Mouse (Mus musculus) adrenal gland, adult 2 months (tissue): ENCODE results near the gene Pex6. TPM values are rescaled to one million over a fixed set of nuclear protein-coding genes. Genes with fewer than 3 reads are reported as not detected.

Source experiments
- DNase-seq: peaks from one replicate; pipeline ENCODE4 v3.0.0; 2021
- polyA plus RNA-seq: library from polyadenylated mRNA; depleted of rRNA; stranded (reverse); fragments of >200 nt; gene quantifications from 2 replicates; pipeline ENCODE4 v1.2.3, GENCODE M21; 2012
- total RNA-seq, 2 experiments: library from RNA; stranded (reverse); gene quantifications; 2 replicates each; pipeline ENCODE4 v1.2.3; 2021

The Pex6 gene
- total and polyA plus RNA-seq, 3 experiments, result 49.5 to 167 (median 69.2) TPM

DNA sequence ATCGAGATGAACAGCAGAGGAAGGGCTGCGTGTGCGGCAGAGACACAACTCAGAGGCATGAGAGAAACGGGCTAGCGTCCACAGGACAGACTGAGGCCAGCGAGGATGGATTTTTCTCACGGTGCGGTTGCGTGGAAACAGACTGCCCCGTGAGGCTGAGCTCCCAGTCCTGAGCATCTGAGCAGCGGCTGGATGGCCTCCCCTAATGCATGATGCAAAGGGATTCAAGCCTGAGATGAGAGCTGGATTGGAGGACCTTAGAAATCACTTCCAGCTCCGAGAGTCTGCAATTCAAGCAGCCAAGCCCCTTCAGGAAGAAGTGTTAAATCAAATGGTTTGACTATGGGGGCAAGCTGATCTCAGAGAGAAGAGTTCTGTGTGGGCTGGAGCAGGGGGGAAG is 9.8 kb upstream of the Pex6 start:
- no peak for DNase-seq

DNA sequence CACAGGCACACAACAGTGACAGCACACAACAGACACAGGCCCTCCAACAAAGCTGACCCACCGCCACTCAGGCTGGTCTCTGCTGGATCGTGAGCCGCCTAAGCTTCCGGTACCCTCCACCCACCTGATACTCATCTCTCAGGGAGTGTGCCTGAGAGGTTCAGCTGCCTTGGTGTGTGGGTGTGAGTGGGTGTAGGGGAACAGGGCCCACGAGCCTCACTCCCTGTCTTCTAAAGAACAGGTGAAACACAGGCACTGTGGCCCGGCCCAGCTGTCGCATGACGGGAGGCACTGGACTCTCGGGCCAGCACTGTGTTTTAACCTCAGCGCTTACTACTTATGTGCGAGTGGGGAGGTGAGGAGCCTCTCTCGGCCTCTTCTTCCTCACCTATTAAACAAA is 9.2 kb upstream of the Pex6 start:
- no peak for DNase-seq

DNA sequence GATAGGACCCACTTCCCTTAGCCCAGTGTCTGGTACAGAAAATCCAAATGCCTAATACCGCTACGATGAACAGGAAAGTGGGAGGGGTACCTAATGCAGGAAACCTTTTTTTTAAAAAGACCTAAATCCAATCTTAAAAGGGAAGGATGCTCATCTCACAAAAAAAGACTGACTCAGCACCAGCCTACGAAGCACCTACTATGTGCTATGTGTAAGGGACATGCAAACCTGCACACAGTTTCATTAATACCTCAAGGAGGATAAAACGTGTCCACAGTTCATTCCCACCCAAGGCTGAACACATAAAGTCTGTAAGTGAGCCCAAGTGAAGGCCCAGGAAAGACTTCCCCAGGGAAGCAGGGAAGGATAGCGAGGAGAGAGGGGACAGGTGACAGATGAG is 8.8 kb upstream of the Pex6 start:
- DNase-seq, result no peak

DNA sequence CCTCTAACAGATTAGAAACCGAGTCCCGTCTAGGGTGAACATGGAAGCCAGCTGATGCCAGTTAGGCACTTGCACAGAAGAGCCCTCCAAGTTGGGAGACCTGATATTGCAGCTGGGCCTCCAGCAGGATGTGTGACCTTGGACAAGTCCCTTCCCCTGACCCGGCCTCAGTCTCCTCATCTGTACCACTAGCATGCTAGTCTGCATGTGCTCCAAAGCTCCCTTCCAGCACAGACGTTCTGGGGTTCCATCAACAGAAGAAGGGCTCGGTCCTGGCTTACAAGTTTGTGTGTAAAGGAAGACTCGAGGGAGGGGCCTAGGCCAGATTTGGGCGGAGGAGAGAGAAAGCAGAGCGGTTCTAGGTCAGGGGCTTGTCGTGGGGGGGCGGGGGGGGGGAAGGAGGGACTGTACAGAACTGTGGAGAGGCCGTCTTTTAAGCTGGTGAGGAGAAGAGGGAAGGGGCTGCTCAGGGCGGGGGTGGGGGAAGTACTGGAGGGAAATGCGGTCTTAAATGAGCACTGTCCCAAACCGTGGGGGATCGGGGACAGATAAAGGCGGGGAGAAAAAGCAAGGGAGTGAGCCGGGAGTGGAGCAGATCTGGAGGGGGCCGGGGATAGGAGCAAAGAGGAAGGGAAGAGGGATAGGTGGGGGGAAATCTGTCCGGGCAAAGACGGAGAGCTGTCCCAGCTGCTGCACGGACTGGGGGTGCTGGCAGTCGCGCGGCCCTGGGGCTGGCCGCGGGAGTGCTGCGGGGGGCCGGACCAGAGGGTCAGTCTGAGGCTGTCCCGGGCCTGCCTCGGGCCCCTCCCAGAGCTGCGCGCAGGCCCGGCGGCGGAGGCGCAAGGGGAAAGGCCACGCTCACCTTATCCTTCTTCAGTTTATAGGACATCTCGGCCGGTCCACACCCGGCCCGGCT is 7.0 kb upstream of the Pex6 start:
- no peak for DNase-seq

DNA sequence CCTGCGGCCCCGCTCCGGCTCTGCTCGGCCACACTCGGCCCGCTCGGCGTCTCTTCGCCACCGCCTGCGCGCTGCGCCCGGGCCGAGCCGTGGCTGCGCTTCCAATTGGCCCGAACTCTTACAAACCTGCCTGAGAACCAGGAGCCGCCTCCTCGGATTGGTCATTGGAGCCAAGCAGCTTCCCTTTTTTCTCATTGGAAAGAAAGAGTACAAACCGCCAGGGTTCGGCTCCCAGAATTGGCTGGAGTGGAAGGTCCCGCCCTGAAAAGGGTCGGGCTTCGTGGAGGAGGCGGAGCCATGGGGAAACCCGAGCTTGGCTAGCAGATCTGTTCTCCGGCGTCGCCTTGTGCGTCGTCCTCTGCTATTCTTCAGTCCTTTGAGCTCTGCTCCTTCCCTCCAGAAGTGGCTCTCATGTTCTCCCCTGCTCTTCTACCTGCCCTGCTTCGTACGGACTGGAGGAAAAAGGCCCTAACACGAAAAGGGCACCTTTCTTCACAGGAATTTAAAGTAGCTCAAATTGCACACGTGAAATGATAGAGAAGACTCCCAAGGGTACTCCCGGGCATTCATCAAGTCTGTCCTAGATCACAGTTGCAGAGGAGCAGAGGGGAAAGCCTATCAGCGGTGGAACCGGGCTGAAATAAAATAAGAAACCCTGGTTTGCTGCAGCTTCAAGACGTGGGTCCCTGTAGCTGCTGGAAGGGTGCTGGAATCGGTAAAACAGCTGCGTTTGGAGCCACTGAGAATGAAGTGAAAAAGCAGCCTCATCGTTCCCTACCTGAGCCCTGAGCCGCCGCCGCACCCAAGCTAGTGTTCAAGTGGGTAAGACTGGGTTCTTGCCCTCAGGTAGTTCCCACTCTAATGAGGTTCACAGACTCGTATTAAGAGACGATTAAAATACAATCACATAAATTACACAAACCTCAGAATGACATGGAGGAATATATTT is 6.1 kb upstream of the Pex6 start, which contains the start of gene Ppp2r5d:
Ppp2r5d (minus strand) TSS at position 225 of the 949 bp plus-strand sequence.
- peak; percentile 98 for DNase-seq

DNA sequence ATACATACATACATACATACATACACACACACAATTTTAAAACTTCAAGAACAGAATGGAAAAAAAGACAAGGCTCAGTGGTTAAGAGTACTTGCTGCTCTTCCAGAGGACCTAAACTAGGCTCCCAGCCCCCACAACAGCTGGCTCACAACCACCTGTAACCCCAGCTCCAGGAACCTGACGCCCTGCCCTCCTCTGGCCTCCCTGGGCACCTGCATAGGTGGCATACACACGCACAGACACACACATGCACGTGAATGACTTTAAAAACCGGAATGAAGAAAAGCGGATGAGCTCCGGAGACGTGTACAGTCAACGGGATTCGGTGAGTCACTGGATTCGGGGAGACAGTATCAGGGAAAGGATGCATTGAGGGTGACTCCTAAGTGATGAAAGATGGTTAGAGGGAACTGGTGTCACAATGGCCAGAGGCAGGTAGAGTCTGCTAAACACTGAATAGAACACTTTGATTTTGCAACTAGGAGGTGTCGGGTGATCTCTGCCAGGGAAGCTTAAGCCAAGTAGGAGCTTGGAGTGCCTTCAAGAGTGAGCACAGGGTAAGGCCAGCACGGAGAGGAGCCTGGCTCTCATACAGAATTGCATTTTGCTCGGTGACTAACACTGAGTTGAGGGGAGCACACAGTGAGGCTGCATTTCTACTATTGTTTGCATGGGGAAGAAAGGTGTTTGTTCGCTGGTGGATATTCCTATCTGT is 4.7 kb upstream of the Pex6 start:
- no peak for DNase-seq

DNA sequence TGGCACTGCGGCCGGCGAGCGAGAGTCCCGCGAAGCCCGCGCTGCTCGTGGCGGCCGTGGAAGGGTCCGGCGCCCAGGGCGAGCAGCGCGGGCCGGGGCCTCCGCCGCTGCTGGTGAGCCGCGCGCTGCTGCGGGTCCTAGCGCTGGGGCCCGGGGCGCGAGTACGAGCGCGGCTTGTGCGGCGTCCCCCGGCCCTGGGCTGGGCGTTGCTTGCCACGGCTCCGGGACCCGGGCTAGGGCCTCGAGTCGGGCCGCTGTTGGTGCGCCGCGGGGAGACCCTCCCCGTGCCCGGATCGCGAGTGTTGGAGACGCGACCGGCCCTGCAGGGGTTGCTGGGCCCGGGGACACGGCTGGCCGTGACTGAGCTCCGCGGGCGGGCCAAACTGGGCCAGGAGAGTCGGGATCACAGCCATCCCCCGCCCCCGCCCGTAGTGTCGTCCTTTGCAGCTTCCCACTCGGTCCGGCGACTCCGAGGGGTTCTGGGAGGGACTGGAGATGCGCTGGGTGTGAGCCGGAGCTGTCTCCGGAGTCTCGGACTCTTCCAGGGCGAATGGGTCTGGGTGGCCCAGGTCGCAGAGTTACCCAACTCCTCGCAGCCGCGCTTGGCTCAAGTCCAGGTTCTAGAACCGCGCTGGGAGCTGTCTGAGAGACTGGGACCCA is 479 bp downstream of the Pex6 start:
- peak; percentile 78 for DNase-seq

DNA sequence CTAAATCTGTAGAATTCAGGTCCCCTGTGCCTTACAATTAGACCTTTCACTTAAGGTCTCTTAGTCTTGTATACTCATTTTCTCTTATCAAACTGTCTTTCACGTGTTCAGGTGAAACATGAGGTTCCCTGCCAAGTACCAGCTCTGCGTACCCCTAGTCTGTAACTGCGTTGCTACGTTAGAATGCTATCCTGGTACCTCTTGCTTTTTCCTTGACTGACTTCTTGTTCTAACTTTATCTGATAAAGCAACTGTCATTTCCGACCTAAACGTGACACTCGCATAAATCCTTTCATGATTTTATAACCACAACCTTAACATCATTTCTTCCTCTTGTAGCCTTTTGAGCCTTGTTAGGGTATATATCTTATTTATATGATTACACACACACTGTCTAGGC is 1.2 kb downstream of the Pex6 start:
- no peak for DNase-seq

DNA sequence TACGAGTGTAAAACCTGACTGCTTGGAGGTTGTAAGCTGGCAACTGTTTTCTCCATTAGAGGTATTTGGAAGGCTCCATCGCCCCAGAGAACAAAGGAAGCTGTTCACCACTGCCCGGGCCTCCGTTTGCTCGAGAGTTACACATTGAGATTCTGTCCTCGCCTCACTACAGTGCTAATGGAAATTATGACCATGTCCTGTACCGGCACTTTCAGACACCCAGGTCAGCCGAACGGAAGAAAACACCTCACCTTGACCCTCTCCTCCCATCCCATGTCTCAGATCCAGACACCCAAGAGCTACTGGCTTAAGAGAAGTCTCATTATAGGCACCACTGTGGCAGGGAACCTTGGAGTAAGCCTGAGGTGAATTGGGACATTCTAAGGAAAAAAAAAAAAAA is 2.6 kb downstream of the Pex6 start:
- no peak for DNase-seq

DNA sequence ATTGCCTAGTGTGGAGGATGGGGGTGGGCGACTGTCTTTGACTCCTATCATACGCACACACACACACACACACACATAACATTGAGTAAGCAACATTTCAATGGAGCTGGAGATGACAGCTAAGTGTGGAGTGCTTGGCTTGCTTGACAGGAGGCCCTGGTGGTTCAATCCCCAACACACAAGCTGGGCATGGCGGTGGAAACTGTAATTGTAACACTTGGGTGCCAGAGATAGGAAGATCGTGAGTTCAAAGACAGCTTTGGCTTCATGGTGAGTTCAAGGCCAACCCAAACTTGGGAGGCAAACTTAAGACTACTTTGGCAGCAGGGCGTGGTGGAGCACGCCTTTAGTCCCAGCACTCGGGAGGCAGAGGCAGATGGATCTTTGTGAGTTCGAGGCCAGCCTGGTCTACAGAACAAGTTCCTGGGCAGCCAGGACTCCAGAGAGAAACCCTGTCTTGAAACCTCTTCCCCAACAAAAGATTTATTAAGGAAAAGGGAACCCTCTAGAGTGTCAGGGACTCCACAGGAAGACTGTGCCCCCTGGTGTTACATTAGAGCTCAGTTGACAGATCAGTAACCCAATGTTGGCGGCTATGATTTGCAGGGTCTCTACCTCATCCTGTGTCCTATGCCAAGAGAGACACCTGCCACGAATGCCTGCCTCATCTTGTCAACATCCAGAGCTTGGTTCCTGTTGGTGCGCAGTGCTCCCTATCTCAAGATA is 3.7 kb downstream of the Pex6 start:
- no peak for DNase-seq

DNA sequence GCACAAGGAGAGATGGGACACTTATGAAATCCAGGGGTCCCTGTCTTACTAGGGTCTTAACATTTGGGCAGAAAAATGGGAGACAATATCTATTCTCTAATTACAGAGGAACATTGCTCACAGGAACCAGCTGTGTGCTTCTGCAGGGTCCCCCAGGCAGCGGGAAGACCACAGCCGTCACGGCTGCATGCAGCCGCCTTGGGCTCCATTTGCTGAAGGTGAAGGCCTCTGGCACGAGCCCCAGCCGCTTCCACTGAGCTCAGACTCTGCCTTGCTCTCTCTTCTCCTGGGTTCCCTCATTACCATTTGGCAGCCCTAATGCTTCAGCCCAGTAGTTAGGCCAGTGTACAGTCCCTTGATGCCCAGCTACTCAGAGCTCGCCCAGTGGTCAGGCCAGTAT is 9.8 kb downstream of the Pex6 start:
- no peak for DNase-seq

DNA sequence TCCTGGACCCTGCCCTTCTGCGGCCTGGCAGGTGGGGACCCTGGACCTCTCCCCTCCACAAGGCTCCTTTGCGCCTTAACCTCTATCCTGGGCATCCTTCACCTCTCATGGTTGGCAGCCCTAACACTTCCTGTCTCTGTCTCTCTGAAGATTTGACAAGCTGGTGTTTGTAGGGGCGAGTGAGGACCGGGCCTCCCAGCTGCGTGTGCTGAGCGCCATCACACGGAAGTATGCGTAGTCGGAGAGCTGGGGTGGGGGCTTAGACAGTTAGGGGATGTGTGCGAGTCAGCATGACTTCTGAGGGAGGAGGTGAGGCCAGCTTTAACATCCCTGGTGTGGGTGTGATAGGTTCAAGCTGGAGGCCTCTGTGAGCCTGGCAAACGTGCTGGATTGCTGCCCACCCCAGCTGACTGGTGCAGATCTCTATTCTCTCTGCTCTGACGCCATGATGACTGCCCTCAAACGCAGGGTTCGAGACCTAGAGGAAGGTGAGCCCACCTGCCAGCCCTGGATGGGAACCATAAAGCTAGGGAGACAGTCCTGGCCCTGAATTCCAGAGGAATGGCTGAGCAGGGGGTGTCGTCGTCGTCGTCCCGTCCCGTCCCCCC is 13.3 kb downstream of the Pex6 start:
- DNase-seq, result no peak

DNA sequence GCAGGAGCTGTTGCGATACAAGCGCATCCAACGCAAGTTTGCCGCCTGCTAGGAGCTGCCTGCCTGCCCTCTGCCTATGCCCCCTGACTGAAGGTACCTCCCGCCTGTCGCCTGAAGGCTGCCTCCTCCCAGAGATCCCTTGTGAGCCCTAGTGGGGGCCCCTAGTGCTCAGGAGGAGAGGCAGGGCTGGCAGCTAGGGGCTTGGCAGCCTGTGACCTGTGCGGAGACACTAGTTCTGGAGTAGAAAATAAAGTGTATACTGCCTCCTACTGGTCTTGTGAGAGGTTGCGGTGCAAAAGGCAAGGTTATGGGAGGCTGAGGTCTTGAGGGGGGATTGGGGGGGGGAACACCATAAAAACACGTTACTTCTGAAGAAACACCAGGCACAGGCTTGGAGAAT is 14.0 kb downstream of the Pex6 start:
- no peak for DNase-seq

DNA sequence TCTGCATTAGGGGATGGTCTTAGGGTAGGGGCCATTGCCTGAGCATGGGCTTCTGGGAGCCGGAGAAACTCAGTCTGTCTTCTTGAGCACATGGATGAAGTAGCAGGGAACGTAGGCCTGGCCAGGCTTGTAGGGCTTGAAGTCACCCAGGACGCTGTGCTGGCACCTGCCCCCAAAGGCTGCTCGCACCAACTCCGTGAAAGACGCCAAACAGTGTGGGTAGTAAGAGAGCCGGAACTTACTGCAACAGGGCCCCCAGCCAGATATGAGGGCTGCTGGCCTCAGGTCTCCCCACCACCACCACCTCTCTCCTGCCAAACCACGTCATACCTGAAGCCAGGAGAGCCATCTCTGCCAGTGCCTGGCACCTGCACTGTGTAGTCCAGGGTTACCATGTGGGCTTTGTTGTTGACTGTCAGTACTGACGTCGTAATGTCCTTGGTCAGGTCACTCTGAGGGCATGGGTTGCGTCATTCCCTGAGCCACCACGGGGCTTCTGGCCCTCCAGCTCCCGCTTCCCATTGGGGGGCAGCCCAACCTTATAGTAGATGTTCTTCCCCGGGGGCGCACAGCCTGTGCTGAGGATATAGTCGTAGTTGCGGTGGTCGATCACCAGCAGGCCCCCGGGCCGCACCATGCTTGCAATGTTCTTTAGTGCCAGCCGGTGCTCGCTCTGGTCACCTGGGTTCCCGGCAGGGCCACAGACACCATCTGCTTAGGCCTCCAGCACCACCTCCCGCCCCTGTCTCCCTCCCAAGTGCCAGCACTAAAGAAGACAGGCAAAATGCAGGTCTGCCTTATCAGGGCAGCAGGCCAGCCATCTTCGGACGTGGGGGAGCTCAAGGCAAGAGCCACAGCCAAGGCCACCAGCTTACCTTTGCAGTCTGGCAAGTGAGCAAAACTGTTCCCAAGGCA is 14.7 kb downstream of the Pex6 start:
- peak; percentile 45 for DNase-seq

DNA sequence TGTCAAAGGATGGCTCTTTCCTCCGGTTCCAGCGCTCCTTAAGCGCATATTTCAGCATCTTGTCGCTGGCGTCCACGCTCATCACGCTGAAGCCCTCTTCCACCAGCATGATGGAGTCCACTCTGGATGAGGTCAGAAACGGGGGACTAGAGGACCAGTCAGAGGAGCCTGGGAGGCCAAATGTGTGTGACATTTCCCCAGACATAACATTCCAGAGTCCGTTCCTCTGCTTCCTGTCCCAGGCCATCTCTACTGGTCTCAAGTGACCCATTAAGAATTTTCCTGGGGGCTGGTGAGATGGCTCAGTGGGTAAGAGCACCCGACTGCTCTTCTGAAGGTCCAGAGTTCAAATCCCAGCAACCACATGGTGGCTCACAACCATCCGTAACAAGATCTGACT is 16.0 kb downstream of the Pex6 start:
- no peak for DNase-seq

DNA sequence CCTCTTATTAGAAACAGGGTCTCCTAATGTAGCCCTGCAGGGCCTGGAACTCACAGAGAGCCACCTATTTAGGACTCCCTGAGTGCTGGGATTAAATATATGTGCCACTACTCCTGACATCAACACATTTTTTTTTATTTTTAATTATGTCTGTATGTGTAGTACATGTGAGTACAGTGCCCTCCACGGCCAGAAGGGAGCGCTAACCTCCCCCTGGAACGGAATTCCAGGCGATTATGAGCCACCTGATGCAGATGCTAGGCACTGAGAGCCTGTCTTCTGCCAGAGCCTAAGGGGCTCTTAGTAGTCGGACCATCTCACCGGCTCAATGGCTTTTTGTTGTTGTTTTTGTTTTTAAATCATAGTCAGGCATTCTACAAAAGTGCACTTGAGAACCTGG is 16.8 kb downstream of the Pex6 start:
- DNase-seq, result no peak

DNA sequence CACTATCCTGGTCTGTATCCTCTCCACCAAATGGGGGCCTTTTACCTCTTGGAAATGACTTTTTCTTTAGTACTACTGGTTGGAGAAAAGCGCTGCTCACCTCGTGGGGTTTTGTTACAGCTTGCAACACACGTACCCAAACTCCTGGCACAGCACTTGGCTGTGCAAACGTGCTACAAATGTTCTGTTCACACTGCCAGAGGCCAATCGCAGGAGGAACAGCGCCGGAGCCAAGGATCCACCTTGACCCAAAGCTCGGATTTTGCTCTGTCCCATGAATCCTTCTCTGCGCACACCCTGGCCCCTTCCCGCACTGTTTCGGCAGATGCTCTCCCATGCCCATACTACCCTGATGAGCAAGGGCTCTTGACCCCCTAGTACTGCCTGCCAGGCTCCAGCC is 17.2 kb downstream of the Pex6 start:
- no peak for DNase-seq

DNA sequence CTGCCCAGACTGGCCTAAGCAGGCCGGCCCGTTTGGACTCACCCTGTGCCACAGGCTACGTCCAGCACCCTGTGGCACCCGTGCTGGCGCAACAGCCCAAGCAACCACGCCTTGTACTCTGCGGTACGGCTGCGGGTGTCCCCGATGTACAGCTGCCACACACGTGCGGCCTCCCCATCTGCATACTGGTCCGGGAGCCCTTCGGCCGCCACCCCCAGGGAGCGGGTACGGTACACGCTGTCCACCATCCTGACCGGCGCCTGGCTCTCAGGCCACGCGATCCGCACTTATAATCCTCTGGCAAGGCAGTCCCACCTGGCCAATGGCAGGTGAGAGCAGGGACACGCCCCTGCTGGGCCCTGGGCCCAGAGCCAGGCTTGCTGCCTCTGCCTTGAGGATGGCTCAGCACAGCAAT is 17.6 kb downstream of the Pex6 start, which contains the start of gene Gnmt:
Gnmt (minus strand) TSS at position 265 of the 415 bp plus-strand sequence.
- peak; percentile 52 for DNase-seq

DNA sequence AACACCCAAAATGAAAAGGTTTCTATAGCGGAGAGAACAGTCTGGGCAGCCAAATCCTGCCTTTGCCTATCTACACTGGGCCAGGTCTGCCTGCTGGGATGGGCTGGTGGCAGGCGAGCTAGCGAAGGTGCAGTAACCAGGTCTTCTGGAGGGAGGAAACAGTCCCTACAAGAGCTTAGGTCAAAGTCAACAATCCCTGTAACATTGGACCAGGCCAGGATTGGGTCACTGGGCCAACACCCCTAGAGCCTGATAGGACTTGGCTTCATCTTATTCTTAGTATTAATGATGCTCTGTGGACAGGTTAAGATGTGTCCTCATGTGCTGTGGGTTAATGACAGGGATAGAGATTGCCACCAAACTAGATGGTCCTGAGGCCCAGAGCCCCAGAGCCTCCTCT is 22.8 kb downstream of the Pex6 start:
- DNase-seq, result no peak
